Mouse (Mus musculus) MEL (cell line): ENCODE results near the gene Jarid2. TPM values are rescaled to one million over a fixed set of nuclear protein-coding genes. Genes with fewer than 3 reads are reported as not detected.

Experiments
- DNase-seq: peaks from one replicate; pipeline ENCODE4 v3.0.0; 2011; ENCODE audit warnings: low read depth, low spot score
- H3K27ac ChIP-seq: 2 replicates; pipeline ENCODE4 v1.5.1; 2012; ENCODE audit warnings: low read depth, mild to moderate bottlenecking, control low read depth, low read length, moderate library complexity; ENCODE audit not compliant: control insufficient read depth
- H3K27me3 ChIP-seq, 2 experiments: fragments of 150-350 bp in 1 of 2; sonication (generic) in 1 of 2; 2 replicates each; pipeline ENCODE4 v1.6.1; 2012; ENCODE audit warnings: low read length in 2 of 2, mild to moderate bottlenecking in 2 of 2, improper control_type of control experiment in 1 of 2, moderate library complexity in 1 of 2; ENCODE audit not compliant: insufficient read depth in 2 of 2, control insufficient read depth in 1 of 2
- H3K36me3 ChIP-seq, 2 experiments: 2 replicates each; pipeline ENCODE4 v1.6.1; 2012 to 2014; ENCODE audit warnings: low read length in 2 of 2, improper control_type of control experiment in 1 of 2, inconsistent platforms in 1 of 2, mild to moderate bottlenecking in 1 of 2; ENCODE audit not compliant: insufficient read depth in 2 of 2, control insufficient read depth in 1 of 2
- H3K4me1 ChIP-seq, 2 experiments: fragments of 150-350 bp in 1 of 2; sonication (generic) in 1 of 2; 2 replicates each; pipeline ENCODE4 v1.6.1; 2012; ENCODE audit warnings: low read length in 2 of 2, improper control_type of control experiment in 1 of 2, mild to moderate bottlenecking in 1 of 2; ENCODE audit not compliant: insufficient read depth in 2 of 2, control insufficient read depth in 1 of 2
- H3K4me3 ChIP-seq, 2 experiments: fragments of 150-350 bp in 1 of 2; sonication (generic) in 1 of 2; 2 replicates each; pipeline ENCODE4 v1.5.1; 2012; ENCODE audit warnings: low read depth in 2 of 2, low read length in 2 of 2, mild to moderate bottlenecking in 2 of 2, moderate library complexity in 2 of 2, control low read depth in 1 of 2, improper control_type of control experiment in 1 of 2; ENCODE audit not compliant: control insufficient read depth in 1 of 2, insufficient read depth in 1 of 2
- H3K79me2 ChIP-seq: 2 replicates; pipeline ENCODE4 v1.6.1; 2012; ENCODE audit warnings: mild to moderate bottlenecking, low read length, moderate library complexity; ENCODE audit not compliant: control insufficient read depth, poor library complexity, insufficient read depth
- H3K9ac ChIP-seq: 2 replicates; pipeline ENCODE4 v1.6.1; 2012; ENCODE audit warnings: low read depth, mild to moderate bottlenecking, control low read depth, low read length, moderate library complexity; ENCODE audit not compliant: control insufficient read depth, poor library complexity, severe bottlenecking
- H3K9me3 ChIP-seq: fragments of 150-350 bp; sonication (generic); replicated peaks from 2 replicates; pipeline ENCODE4 v1.6.1; 2012; ENCODE audit warnings: mild to moderate bottlenecking, low read length, improper control_type of control experiment, moderate library complexity; ENCODE audit not compliant: insufficient read depth
- BHLHE40 ChIP-seq: IDR thresholded peaks from 2 replicates; pipeline ENCODE4 v1.6.1; 2012; ENCODE audit warnings: low read depth, mild to moderate bottlenecking, inconsistent platforms, low read length, improper control_type of control experiment, borderline replicate concordance
- CHD1 ChIP-seq: IDR thresholded peaks from 2 replicates; pipeline ENCODE4 v1.6.1; 2012; ENCODE audit warnings: low read depth, mild to moderate bottlenecking, inconsistent platforms, low read length, improper control_type of control experiment
- CTCF ChIP-seq, 3 experiments: IDR thresholded peaks in 2 of 3; conservative IDR thresholded peaks in 1 of 3; 2 replicates each; pipeline ENCODE4 v1.5.1; 2011 to 2012; ENCODE audit warnings: low read length in 3 of 3, low read depth in 2 of 3, mild to moderate bottlenecking in 2 of 3, improper control_type of control experiment in 1 of 3, inconsistent platforms in 1 of 3, mixed read lengths in 1 of 3, moderate library complexity in 1 of 3; ENCODE audit not compliant: control insufficient read depth in 1 of 3, insufficient read depth in 1 of 3, poor library complexity in 1 of 3, severe bottlenecking in 1 of 3
- ELF1 ChIP-seq: IDR thresholded peaks from 2 replicates; pipeline ENCODE4 v1.6.1; 2014; ENCODE audit warnings: low read depth, mild to moderate bottlenecking, inconsistent platforms, low read length, improper control_type of control experiment, moderate library complexity
- EP300 ChIP-seq, 2 experiments: IDR thresholded peaks; 2 replicates each; pipeline ENCODE4 v1.6.1; 2011; ENCODE audit warnings: improper control_type of control experiment in 2 of 2, low read length in 2 of 2, low read depth in 1 of 2, mild to moderate bottlenecking in 1 of 2
- GABPA ChIP-seq: IDR thresholded peaks from 2 replicates; pipeline ENCODE4 v1.6.1; 2012; ENCODE audit warnings: low read depth, mild to moderate bottlenecking, inconsistent platforms, low read length, improper control_type of control experiment, moderate library complexity
- GATA1 ChIP-seq: IDR thresholded peaks from 2 replicates; pipeline ENCODE4 v1.6.1; 2011; ENCODE audit warnings: low read depth, low read length, improper control_type of control experiment
- MAFK ChIP-seq: IDR thresholded peaks from 2 replicates; pipeline ENCODE4 v1.6.1; 2011; ENCODE audit warnings: low read depth, mild to moderate bottlenecking, low read length, improper control_type of control experiment, borderline replicate concordance
- MXI1 ChIP-seq: IDR thresholded peaks from 2 replicates; pipeline ENCODE4 v1.6.1; 2011; ENCODE audit warnings: mild to moderate bottlenecking, low read depth, low read length, improper control_type of control experiment
- MYB ChIP-seq: IDR thresholded peaks from 2 replicates; pipeline ENCODE4 v1.6.1; 2011; ENCODE audit warnings: mild to moderate bottlenecking, low read depth, low read length, improper control_type of control experiment
- MYC ChIP-seq: IDR thresholded peaks from 2 replicates; pipeline ENCODE4 v1.6.1; 2011; ENCODE audit warnings: low read depth, mild to moderate bottlenecking, low read length, improper control_type of control experiment, moderate library complexity
- RAD21 ChIP-seq: IDR thresholded peaks from 2 replicates; pipeline ENCODE4 v1.6.1; 2011; ENCODE audit warnings: mild to moderate bottlenecking, low read depth, low read length, improper control_type of control experiment
- RCOR1 ChIP-seq: IDR thresholded peaks from 2 replicates; pipeline ENCODE4 v1.6.1; 2012; ENCODE audit warnings: low read depth, mild to moderate bottlenecking, inconsistent platforms, low read length, improper control_type of control experiment
- SIN3A ChIP-seq: IDR thresholded peaks from 2 replicates; pipeline ENCODE4 v1.6.1; 2012; ENCODE audit warnings: low read length, improper control_type of control experiment, inconsistent platforms
- SMC3 ChIP-seq: IDR thresholded peaks from 2 replicates; pipeline ENCODE4 v1.6.1; 2011; ENCODE audit warnings: low read depth, low read length, improper control_type of control experiment
- TAL1 ChIP-seq: IDR thresholded peaks from 2 replicates; pipeline ENCODE4 v1.6.1; 2012; ENCODE audit warnings: mild to moderate bottlenecking, inconsistent platforms, low read length, moderate library complexity, mixed read lengths
- TCF12 ChIP-seq: IDR thresholded peaks from 2 replicates; pipeline ENCODE4 v1.6.1; 2014; ENCODE audit warnings: low read depth, mild to moderate bottlenecking, inconsistent platforms, low read length, improper control_type of control experiment, moderate library complexity
- ZMIZ1 ChIP-seq: IDR thresholded peaks from 2 replicates; pipeline ENCODE4 v1.6.1; 2012; ENCODE audit warnings: low read depth, mild to moderate bottlenecking, inconsistent platforms, low read length, improper control_type of control experiment, moderate library complexity
- polyA plus RNA-seq, 2 experiments: library from polyadenylated mRNA; stranded (reverse) in 1 of 2; unstranded in 1 of 2; fragments of >175 nt in 1 of 2; fragments of >200 nt in 1 of 2; gene quantifications; 2 replicates each; pipeline versions ENCODE4 v1.2.1 to v1.2.4; 2012; ENCODE audit warnings: low replicate concordance in 2 of 2, low read depth in 1 of 2; ENCODE audit not compliant: insufficient read length in 2 of 2, insufficient read depth in 1 of 2, missing spikeins in 1 of 2
- total RNA-seq: library from RNA; depleted of rRNA; stranded (reverse); fragments of 300-350 nt; gene quantifications from 2 replicates; pipeline ENCODE4 v1.2.3, GENCODE M21; 2012

Jarid2 gene
- total and polyA plus RNA-seq, 3 experiments, result 5.4 to 76.5 (median 21.2) TPM

DNA sequence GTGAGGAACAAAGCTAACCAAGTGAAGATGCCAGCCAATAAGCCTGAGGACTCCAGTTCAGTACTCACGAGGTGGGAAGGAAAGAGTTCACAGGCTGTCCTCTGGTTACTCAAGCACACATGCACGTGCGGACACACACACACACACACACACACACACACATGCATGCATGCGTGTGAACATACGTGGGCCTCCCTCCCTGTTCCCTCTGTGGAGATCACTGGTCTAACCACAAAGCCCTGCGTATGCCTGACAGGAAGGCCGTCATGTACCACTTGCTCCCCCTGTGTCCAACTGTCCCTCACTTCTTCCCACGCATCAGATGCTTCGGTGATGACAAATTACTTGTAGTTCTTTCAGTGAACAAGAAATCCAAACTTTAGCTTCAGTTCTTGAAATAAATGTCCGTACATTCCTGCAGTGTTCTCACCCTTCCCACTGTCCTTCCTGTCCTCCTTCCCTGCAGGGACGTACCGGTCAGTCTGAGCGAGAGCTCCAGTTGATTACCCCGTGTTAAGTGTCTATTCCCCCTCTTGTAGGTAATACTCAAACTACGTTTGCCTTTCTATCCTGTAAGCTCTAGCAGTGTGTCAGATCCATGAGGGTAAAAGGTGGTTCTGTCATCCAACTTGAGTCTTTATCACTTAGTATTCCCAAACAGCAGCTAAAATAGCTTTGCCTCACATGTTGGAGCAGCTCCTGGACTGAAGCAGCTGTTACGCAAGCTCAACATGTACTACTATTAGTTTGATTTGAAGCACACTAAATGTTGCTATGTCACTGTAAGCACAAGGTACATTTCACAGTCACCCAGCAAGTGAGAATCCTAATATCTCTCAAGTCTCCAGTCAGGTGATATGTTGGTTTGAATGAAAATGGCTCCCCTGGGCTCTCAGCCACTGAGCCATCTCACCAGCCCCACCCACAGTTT, 219.3 kb downstream of the Jarid2 start:
- no peak for DNase-seq
- H3K9me3 ChIP-seq, result no peaks in the 10 kb centered on the region
- no peaks in the 10 kb centered on the region for H3K4me1 ChIP-seq
- no peaks in the 10 kb centered on the region for H3K79me2 ChIP-seq
- no peak overlapping the region for H3K27ac ChIP-seq
- H3K36me3 ChIP-seq, result 0 out of 4 replicates have a peak, but pooled peaks cover 0 to 2% of the 10 kb centered on the region in 2 experiments
- no peak overlapping the region for H3K4me3 ChIP-seq
- H3K27me3 ChIP-seq, result no peaks in the 10 kb centered on the region
- no peak for TF ChIP-seq GATA1
- no peak overlapping the region for H3K9ac ChIP-seq

DNA sequence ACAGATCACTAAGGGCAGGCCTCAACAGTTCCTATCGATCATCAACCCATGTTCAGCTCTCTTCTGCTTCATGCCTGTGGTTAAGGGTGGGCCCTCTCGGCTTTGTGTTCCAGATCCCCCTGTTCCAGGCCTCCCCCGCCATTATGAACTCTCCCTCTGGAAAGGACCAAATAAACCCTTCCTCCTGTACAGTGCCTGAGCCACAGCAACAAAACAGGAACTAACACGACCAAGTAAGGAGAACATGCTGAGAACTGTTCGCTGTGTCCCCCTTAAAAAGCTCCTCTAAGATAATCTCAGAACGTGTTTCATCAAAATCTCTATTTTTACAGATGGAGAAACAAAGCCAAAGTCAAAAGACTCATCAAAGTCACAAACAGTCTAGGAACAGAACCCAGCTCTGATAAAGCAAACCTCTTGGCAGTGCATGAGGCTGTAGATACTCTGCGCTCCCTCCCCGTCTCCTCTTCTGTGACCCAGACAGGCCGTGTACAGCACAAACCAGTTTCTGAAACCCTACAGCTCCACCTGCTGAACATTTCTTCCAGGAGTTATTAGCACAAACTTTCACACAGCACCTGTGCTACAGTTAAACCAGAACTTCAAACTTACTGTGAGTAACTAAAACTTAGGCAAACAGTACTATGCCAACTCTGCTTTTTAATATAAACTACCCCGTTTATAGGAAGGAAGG, 223.3 kb downstream of the Jarid2 start:
- peak; percentile 56 for DNase-seq
- Histone ChIP-seq H3K79me2 (no peaks in the 10 kb centered on the region), H3K4me1 (no peaks in the 10 kb centered on the region), H3K27ac (no peak overlapping the region), H3K4me3 (no peak overlapping the region), H3K9ac (no peak overlapping the region), H3K27me3 (no peaks in the 10 kb centered on the region), H3K9me3 (no peaks in the 10 kb centered on the region), H3K36me3 (no peaks in the 10 kb centered on the region; a peak in 1 of 4 replicates)
- TF ChIP-seq CTCF (IDR thresholded peaks at IDR 0.05 in 2 of 3, conservative IDR thresholded peaks at IDR 0.05 in 1 of 3; ENCODE audit: control insufficient read depth in 1 of 3, insufficient read depth in 1 of 3, low read depth in 2 of 3, low read length in 3 of 3, poor library complexity in 1 of 3, severe bottlenecking in 1 of 3), result peak in 1 of 3 experiments; percentile 32; a peak in 2 of 6 replicates
- TF ChIP-seq MYB, result no peak
- no peak for TF ChIP-seq MAFK
- TF ChIP-seq MYC, result no peak
- TF ChIP-seq ZMIZ1, result no peak
- no peak for TF ChIP-seq CHD1
- TF ChIP-seq BHLHE40, result no peak
- TF ChIP-seq EP300 (IDR thresholded peaks at IDR 0.05; ENCODE audit: low read depth in 1 of 2, low read length in 2 of 2), result peak in 1 of 2 experiments; percentile 18; a peak in 1 of 4 replicates
- TF ChIP-seq ELF1, result no peak
- TF ChIP-seq GABPA, result no peak
- TF ChIP-seq RAD21, result peak; percentile 41
- no peak for TF ChIP-seq TAL1
- peak; percentile 31 for TF ChIP-seq SMC3
- no peak for TF ChIP-seq TCF12
- TF ChIP-seq SIN3A, result no peak
- TF ChIP-seq RCOR1, result no peak
- no peak for TF ChIP-seq MXI1
